Mouse (Mus musculus) cerebellum, postnatal 25 days (tissue): Measurements from ENCODE around the gene Cd200r1.

Experiments used
- DNase-seq, 2 experiments: peaks; one replicate each; pipeline ENCODE4 v3.0.0; 2021; ENCODE audit warnings: mixed read lengths in 2 of 2

Cd200r1 gene

DNA sequence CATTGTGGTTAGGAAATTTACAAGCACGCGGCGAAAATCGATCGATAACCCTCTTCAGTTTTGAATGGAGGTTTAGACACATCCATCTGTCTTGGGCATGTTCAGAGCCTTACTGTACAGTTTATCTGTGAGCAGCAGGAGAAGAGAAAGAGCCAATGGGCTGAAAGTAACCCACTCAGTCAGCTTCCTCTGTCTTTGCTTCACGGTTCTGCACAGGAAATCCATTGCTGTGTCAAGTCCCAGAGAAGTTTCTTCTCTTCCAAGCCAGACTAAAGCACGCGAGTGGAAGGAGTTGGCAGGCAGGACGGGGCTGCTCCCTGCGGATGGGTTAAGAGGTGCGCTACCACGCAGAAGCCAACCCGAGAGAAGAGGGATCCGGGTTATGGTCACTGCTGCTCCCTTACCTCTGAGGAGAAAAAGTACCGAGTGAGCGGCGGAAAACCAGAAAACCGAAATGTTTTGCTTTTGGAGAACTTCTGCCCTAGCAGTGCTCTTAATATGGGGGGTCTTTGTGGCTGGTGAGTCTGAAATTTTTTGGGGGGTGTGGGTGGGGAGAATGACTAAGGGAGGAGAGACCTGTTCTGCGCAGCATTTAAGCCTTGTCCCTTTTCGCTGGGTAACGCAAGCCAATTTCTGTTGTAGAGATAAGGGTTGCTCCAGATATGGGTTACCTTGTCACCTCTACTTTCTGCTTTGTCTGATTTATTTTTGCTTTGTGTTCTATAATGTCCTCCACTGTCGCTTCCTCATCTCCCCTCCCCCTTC is at the start of gene Cd200r1:
Gene Cd200r1, plus strand, starts transcription at position 182 of the 765 bp plus-strand sequence.
- DNase-seq, result no peak

DNA sequence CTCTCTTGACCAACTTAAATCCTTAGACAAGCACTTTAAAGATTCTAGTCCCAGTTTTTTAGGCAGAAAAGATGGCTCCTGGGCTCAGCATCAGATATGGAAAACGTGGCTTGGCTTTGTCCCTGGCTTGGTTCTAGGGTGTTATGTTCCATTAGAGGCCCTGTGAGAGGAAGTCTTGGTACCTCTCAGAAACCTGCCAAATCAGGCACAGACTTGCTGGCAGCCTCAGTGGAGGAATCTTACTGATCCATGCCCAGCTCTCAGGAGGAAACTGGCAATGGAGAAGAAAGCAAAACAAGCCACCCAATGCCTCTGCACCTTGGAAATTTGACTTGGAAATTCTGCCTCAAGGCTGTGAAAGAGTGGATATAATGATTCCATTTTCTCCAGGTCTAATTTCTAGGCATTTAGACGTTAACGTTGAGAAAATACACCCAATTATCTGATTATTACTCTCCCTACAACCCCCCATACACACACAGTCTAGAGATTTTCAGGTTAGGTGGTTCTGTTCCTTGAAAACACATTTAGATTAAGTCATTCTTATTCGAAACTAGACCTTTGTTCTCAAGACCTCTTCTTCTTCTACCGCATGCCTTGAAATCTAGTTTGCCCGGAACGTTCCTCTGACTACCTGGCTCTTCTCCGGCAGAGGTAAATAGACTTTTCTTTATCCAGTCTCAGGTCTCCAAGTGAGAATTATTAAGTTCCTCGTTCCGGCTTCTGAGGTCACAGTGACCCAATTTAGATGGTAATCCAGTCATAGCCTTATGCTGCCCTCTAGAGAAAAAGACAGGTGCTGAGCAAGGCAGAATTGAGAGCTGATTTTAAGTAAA is 49.0 kb upstream of the Cd200r1 start:
- peak; percentile 74 to 78 for DNase-seq

DNA sequence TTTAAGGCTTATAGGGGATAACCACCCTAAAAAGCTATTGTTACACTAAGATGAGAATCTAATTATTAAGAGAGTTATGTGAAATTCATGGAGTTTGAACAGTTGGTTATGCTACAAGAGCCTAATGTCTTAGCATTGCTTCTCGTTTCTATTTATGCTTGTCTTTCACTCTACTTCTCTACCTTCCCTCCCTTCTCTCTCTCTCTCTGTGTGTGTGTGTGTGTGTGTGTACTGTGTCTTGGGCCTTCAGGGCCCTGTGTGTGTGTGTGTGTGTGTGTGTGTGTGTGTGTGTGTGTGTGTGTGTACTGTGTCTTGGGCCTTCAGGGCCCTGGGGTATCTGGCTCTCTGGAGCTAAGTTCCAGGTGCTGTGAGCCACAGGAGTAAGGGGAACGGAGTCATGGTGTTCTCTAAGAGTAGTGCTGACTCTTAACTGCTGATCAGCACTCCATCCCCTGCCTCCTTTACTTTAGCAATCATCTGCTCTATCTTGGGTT is 48.3 kb upstream of the Cd200r1 start:
- DNase-seq, result no peak

DNA sequence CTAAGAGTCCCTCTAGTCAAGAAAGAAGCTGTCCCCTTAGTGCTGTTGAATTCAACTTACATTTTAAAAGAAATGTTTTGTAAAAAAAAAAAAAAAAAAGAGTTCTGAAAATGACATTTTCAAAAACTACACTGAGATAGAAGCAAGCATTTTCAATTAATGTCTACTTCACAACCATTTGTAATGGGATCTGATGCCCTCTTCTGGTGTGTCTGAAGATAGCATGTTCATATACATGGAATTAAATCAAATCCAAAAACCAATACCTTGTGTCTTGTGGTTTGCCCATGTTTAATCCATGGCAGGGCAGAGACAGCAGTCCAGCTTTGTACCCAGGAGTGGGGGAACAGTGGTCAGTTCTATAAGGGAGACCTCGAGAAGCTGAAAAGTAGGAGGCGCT is 47.7 kb upstream of the Cd200r1 start:
- no peak for DNase-seq

DNA sequence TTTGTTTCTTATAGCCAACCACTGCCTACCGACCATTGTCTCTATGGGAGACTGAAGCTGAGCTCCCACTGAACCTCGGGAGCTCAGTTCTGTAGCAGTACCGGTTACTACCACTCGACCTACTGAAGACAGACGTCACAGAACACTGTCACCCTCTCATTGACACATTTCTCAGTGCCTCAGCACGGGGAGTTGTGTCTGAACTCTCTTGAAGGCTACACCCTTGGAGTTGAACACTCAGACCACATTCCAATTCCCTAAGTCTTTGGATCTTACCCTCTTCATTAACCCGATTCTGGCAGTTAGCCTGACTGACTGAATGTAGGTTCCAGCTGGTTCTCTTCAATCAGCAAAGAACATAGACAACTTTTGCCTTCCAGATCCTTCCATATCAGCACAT is 46.2 kb upstream of the Cd200r1 start:
- DNase-seq, result no peak

- DNase-seq, result peak in 1 of 2 experiments; percentile 38
Observed at GRCm38 (mm10) chr16:44720518-44720917, 45.0 kb upstream of the Cd200r1 start.

DNA sequence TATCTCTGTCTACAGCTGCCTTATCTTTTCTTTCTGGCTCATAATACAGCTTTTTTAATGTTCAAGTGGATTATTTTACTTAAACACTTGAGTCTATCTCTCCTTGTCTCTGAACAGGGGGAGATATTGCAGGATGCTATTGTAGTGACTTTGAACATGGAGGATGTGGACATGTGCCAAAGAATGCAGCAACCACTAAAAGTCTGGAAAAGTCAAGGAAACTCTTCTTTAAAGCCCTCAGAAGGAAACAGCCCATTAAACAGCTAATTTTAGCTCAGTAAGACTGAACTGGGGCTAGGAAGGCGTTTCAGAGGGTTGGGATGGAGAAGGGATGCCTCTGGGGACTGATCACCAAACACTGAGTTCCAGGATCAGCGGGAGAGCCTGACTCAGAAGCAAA is 42.9 kb upstream of the Cd200r1 start:
- DNase-seq, result no peak

DNA sequence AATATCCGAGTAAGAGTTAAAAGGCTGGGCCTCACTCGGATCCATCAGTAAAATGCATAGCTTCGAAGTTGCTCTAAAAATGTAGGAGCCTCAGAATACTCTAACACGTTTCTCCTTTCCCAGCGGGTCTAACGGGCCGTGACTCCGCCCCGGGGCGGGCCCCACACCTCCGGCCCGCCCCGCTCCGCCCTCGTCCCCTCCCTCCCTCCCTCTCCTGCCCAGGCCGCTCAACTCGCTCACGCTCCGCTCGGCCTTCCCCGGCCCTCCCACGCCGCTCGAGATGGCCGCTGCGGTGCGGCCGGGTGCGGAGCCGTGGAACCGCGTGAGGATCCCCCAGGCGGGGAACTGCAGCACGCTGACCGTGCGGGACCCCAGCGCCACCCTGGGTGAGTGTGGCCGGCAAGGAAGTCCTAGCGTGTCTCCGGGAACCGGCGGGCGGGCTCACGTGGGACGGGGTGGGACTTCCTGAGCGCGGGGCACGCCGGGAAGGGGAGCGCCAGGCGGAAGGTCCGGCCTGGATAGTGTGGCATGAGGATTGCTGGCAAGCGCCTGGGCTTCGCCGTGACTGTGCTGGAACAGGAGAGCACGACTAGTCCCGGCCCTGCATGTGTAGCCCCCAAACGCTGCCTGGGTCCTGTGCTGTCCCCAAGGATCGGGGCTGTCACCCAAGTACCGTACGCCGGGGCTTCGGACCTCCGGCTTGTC is 41.3 kb upstream of the Cd200r1 start, which contains the start of gene Nepro:
Gene Nepro, plus strand, starts transcription at position 219 of the 705 bp plus-strand sequence.
- DNase-seq, result peak; percentile 97 to 99

DNA sequence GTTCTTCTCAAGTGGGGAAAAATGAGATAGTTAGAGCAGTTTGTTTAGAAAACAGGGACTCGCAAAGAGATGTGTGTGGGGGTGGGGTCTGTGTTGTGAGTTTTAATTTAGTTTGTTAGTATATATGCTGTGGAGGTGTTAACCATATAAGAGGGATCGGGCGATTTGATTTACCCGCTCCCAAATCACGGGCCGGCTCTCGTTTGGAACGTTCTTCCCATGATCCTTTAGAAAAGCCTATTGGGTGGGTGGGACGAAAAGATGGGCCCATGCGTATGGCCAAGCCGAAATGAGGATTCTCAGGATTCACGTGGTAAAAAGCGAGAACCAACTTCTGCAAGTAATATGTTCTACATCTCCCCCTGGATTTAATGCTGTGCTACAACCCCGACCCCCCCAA is 40.7 kb upstream of the Cd200r1 start:
- DNase-seq, result no peak

GRCm38 (mm10) chr16:44725286-44726223 is 40.0 kb upstream of the Cd200r1 start:
- DNase-seq, result peak; percentile 66 to 86

DNA sequence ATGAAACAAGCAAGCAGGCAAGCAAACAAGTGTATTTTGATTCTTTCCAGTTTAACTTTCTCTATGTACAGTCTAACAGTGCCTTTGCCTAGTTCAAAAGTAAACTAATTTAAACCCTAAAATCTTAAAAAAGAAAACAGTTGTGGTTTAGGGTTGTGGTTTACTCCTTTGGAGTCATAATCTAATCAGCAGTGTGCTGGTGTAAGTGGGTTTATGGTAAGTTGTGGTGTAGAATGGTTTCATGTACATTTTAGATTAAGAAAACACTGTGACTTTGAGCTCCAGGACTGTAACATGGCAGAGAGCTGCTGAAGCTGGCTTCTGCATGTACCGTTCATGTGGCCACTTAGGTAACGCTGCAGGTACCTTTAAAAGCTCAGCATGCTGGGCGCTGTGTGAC is 38.0 kb upstream of the Cd200r1 start:
- DNase-seq, result no peak

DNA sequence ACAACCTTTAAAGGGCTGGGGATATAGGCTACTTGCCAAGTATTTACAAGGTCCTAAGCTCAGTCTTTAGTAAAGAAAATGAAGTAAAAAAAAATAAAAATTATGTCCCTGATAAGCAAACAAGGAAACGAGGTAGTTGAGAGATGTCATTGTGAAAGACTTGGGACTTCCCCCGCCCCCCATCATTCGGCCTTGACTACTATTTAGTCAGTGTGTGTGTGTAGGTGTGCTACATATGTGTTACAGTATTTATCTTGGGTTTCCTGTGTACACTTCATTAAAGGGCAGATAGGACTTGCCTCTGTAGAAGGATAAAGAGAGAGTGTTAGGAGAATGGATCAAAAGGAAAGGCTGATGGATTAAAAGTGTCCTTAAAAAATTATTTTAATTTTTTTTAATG is 31.5 kb upstream of the Cd200r1 start:
- no peak for DNase-seq

GRCm38 (mm10) chr16:44735676-44736075 is 29.9 kb upstream of the Cd200r1 start:
- no peak for DNase-seq

- DNase-seq, result no peak
Observed at GRCm38 (mm10) chr16:44736118-44736517, 29.4 kb upstream of the Cd200r1 start.

- no peak for DNase-seq
Observed at GRCm38 (mm10) chr16:44742753-44743152, 22.8 kb upstream of the Cd200r1 start.

- DNase-seq, result no peak
Observed at GRCm38 (mm10) chr16:44745471-44745865, 20.1 kb upstream of the Cd200r1 start.

- peak; percentile 94 to 95 for DNase-seq
Observed at GRCm38 (mm10) chr16:44745866-44746562, 19.5 kb upstream of the Cd200r1 start, which contains the start of gene Gtpbp8. Gtpbp8 (minus strand) TSS chr16:44746363.

- DNase-seq, result no peak
Observed at GRCm38 (mm10) chr16:44748007-44748406, 17.5 kb upstream of the Cd200r1 start.

- DNase-seq, result no peak
Observed at GRCm38 (mm10) chr16:44757700-44758099, 7.8 kb upstream of the Cd200r1 start.

DNA sequence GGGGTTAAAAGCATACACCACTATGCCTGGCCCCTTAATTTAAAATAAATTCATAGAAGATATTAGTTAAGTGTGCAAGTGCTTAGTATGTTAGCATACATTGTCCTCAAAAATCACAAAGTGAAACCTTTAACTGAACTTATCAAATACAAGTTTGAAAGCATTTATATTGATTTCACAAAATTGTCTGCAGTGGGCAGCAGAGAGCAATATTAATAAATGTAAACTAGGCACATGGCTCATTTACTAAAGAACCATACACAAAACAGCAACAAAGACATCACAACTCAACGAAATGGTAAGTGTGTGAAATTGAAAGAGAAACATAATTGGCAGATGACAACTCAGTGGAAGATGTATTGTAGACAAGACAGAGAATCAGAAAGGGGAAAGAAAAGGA is 3.7 kb upstream of the Cd200r1 start:
- DNase-seq, result no peak

GRCm38 (mm10) chr16:44766320-44766892 is 870 bp downstream of the Cd200r1 start:
- DNase-seq, result no peak
